Mouse (Mus musculus): ENCODE measurements around the gene Gda.

Gene Gda

DNA sequence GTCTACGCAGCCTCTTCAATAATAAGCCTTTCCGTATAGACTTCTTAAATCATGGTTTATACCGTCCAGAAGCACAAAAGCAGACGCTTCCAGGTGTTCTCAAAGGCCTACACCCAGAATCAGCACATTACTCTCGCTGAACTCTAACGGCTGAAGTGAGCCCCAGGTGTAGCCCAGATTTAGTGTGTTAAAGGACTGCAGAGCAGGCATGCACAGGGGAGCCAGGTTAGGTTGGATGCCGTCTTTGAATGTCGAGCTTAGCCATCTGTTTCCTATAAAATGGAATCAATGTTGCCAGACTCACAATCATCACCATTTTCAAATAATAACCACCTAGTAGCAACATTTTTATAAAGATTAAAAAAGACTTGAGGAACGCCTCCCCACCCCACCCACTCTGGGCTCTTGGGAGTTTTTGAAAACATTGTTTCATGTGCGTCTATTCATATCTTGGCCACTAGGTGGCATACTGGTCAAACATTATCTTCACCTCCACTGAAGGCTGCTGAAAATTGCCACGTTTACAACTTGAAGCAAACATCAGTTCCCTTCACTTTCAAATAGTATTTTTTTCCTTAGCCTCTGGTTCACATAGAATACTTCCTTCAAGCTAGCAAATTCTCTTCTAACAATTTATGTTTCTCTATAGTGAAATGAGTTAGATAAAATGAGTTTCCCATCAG is 100.0 kb downstream of the Gda start:
- DNase-seq (ENCODE audit: low read depth, low spot score): peak; percentile 36

DNA sequence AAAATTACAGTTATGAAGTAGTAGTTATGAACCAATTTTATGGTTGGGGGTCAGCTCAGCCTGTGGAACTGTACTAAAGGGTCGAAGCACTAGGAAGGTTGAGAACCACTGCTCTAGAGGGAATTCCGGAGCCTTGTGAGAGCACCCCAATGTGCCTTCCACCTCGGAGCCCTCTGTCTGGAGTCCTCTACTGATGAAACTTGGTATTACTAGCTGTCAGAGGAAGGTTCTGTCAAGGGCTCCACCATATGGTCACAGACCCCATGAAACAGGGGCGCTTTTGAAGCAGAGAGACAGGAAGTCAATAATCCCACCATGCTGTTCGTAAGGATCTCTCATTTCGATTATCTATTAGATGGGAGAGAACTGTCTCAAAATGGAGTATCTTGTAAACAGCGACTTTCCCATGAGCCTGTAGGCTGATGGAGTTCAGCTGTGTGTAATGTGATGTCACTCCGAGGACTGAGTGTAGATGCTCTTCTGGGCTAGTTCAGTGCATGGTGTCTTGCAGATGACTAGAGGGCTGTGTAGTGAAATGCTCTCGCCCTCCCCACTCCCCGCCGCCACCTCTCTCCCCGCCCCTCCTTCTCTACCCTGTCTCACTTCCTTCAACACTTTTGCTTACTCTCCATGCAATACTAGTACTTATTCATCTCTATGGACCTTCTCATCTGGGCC is 100.7 kb downstream of the Gda start:
- no peak for DNase-seq (ENCODE audit: low read depth, low spot score)

DNA sequence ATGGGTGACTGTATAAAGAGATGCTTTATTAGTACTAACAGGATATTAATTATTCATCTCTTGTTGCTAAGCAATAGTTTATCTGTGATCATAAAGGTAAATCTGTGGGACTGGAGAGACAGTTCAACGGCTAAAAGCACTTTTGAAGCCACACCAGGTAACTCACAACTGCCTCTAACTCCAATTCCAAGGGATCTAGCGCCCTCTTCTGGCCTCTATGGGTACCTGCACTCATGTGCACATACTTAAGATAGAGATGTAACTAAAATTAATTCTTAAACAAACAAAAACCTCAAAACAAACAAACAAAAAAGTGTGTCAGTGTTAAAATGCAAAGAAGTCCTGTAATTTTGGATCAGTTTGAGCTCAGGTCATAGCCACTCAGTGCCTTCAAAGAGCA is 101.9 kb downstream of the Gda start:
- DNase-seq (ENCODE audit: low read depth, low spot score): no peak

DNA sequence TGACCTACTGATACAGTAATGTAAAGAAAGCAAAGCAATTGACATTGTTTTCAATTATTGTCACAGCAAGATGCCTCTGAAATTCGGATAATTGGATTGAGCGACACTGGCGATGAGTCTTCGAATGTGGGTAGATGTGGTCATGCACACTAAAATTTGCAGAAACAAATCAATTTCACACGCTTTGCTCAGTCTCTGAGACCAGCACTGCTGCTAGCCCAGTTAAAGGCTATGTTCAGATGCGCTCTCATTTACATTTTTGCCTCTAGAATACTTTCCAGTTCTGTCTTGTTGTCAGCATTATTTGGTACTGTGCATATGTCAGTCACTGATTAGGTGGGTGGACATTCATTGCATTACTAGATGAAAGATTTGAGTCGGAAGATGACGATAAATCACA is 102.5 kb downstream of the Gda start:
- no peak for DNase-seq (ENCODE audit: low read depth, low spot score)

DNA sequence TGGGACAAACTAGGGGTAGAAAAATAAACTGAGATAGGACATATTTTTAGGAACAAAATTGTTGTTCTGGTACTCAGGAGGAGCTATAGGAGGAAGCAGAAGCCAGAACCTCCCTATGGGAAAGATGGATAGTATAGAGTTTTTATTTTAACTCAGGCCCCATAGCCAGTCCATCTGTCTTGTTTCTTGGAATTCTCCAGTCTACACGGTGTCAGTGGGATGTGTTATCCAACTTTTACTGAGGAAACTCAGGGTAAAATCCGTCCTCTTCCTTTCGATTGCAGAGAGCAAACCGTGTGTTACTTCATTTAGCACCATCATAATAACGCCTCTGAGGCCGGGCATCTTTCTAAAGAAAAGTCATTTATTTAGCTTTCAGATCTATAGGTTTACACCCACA is 104.1 kb downstream of the Gda start:
- DNase-seq (ENCODE audit: low read depth, low spot score): no peak

DNA sequence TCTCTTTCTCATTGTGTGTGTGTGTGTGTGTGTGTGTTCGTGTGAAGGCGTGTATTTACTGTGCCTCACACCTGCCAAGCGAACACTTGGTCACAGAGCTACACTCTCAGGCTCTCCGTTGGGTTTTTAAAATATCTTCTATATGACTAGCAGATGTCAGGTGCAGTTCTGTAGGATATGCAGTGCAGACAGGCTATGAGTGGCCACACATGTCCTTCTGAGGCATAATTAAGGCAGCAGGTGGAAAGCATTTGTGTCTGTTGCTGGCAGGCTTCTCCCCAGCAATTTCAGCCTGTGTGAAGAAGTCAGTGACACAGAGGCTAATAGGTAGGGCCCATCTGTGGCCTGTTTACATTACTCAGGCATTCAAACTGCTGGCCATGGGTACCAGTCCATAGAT is 104.7 kb downstream of the Gda start:
- DNase-seq (ENCODE audit: low read depth, low spot score): no peak

DNA sequence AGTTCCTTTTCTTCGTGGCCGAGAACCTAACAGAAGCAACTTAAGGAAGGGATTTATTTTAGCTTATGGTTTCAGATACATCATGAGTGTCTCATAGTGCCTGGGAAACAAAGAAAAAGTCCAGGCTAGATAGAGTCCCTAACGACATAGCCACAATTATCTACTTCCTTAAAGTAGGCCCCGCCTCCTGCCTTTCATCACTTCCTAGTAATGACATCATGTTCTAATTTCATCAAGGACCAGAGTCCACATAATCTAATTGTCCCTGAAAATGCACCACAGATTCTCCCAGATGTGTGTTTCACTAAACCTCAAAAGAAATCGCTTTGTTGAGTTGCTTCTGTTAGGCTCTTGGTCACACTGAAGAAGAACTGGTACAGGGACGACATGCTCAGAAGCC is 115.5 kb downstream of the Gda start:
- DNase-seq (ENCODE audit: low read depth, low spot score): no peak

DNA sequence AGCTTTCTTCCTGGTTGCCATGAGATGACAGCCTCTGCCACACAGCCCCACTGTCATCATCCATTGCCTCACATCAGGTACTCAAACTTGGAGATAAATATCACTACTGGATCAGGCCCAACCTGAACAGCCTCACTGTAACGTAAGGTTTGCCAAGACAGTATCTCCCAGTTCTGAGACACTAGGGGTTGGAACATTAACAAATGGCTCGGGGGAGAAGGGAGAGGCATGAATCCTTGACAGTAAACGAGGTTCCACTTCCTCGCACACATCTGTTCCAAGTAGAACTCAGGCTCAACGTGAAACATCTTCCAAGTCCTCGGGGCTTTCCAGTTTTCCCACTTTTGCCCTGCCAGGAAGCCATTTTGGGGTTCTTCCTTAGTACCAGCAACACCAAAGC is 123.6 kb downstream of the Gda start:
- no peak for DNase-seq (ENCODE audit: low read depth, low spot score)

DNA sequence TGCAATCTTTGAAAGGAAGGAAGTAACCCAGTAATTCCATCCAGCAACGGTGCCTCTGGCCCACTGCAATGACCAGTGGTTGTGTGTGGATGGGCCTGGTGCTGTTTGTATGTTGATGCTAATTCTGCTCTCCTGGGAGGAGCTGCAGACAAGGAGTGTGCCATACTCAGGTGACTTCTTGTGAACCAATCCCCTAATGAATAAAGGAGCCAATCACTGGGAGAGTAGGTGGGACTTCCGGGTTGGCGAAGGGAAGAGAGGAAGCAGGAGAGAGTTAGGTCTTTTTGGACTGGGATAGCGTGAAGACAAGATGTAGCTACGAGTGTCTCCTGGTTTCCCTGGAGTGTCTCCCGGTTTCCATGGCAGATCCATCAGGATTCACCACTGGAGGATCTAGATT is 126.6 kb downstream of the Gda start:
- DNase-seq (ENCODE audit: low read depth, low spot score): no peak
